17 mouse cellular contexts compared by ENCODE assay signal in genomic region chr16:19014650-19015049, GRCm38 (mm10).
DNase-seq lines count a peak whose midpoint lies in the region; TF ChIP-seq lines count a peak whose summit lies in the region.
"Had no signal": no experiment of that assay in that cellular context is flagged by ENCODE, and none has a peak within 500 bp of the region (broad histone marks: within the 10 kb centered on the region; RNA-seq: fewer than 3 reads in every experiment).

No protein-coding gene starts in this region.

- H3K4me1 ChIP-seq in CH12.LX (ENCODE audit: control insufficient read depth in 1 of 2, insufficient read depth in 2 of 2) = peaks cover 22 to 68% of the 10 kb centered on the region in 2 experiments
- H3K4me1 ChIP-seq in forebrain, embryonic 10.5 days = no peaks in the 10 kb centered on the region

- TF ChIP-seq RAD21 in CH12.LX (IDR thresholded peaks at IDR 0.05; ENCODE audit: low read depth, low read length) = no peak

- no peaks in the 10 kb centered on the region for H3K9me3 ChIP-seq in CH12.LX (replicated peaks; ENCODE audit: low read length)
- H3K9me3 ChIP-seq in forebrain, embryonic 10.5 days = no peaks in the 10 kb centered on the region
- H3K9me3 ChIP-seq: G1E had no signal

- no peak overlapping the region for H3K4me2 ChIP-seq in CH12.LX (ENCODE audit: insufficient read depth, low read depth, poor library complexity, severe bottlenecking)

- peak overlapping the region; percentile 27; the same call in 1 of the 2 replicates for H3K9ac ChIP-seq in CH12.LX (ENCODE audit: insufficient read depth, low read depth)

- H3K27me3 ChIP-seq in CH12.LX (replicated peaks) = no peaks in the 10 kb centered on the region
- H3K27me3 ChIP-seq in forebrain, embryonic 10.5 days (ENCODE audit: poor library complexity, severe bottlenecking) = no peaks in the 10 kb centered on the region

- H3K79me2 ChIP-seq in CH12.LX (replicated peaks; ENCODE audit: control insufficient read depth, extremely low read depth, insufficient read depth, poor library complexity, severe bottlenecking) = peaks cover 4% of the 10 kb centered on the region; the same call in 1 of the 2 replicates

- no peak for TF ChIP-seq EP300 in CH12.LX (IDR thresholded peaks at IDR 0.05; ENCODE audit: low read length)

- H3K4me3 ChIP-seq in CH12.LX (replicated peaks in 1 of 3; ENCODE audit: low read depth in 2 of 3, low read length in 2 of 3, poor library complexity in 1 of 3) = peak overlapping the region in 1 of 3 experiments; percentile 13
- H3K4me3 ChIP-seq in forebrain, embryonic 10.5 days = no peak overlapping the region

- DNase-seq in A20 (ENCODE audit: low read depth, low spot score) = peak; percentile 28
- no peak for DNase-seq in CH12.LX (ENCODE audit: extremely low read depth)
- no peak for DNase-seq in adrenal gland, postnatal 14 days
- no peak for DNase-seq in forebrain, embryonic 10.5 days (ENCODE audit: extremely low spot score, low spot score)
- DNase-seq: adrenal gland, adult 2 months; adrenal gland, adult 8-10 months; adrenal gland, postnatal 10 days; adrenal gland, postnatal 25 days; adrenal gland, postnatal 36 days; B cell, adult 2 months; cerebellum, adult 11 months; cerebellum, adult 11-12 months; cerebellum, adult 18-20 months; cerebellum, adult 2 months; cerebellum, adult 8-10 months; cerebellum, adult 9-10 months had no signal

- TF ChIP-seq POLR2A in CH12.LX (IDR thresholded peaks at IDR 0.05; ENCODE audit: low read depth, low read length) = no peak

- H3K36me3 ChIP-seq in CH12.LX (replicated peaks in 1 of 2; ENCODE audit: control insufficient read depth in 1 of 2, insufficient read depth in 1 of 2, low read length in 1 of 2) = peaks cover 0 to 77% of the 10 kb centered on the region in 2 experiments
- H3K36me3 ChIP-seq in forebrain, embryonic 10.5 days (replicated peaks) = no peaks in the 10 kb centered on the region
- H3K36me3 ChIP-seq: G1E had no signal

- TF ChIP-seq CTCF in CH12.LX (conservative IDR thresholded peaks at IDR 0.05 in 1 of 2, IDR thresholded peaks at IDR 0.05 in 1 of 2; ENCODE audit: low read depth in 2 of 2, low read length in 2 of 2) = no peak

- peak overlapping the region; percentile 69; the same call in 1 of the 2 replicates for H3K27ac ChIP-seq in CH12.LX (ENCODE audit: insufficient read depth, low read depth)
- no peak overlapping the region for H3K27ac ChIP-seq in forebrain, embryonic 10.5 days

- dilution Hi-C loops in CH12.LX (cut with MboI; ENCODE audit: extremely low pct_ligation_motif_present, extremely low pct_unique_long_range_greater_than_20kb, low sequenced_read_pairs) = no loop called here

- in situ Hi-C loops in CH12.LX (cut with MboI; ENCODE audit: low pct_ligation_motif_present, low pct_unique_long_range_greater_than_20kb, low sequenced_read_pairs) = no loop called here

TF ChIP-seq in CH12.LX, 34 proteins besides CTCF, POLR2A, EP300 and RAD21:
- TF ChIP-seq E2F4 (IDR thresholded peaks at IDR 0.05; ENCODE audit: insufficient replicate concordance, low read depth, low read length) (no peak), ETS1 (conservative IDR thresholded peaks at IDR 0.05; ENCODE audit: low read depth, low read length) (no peak), PAX5 (IDR thresholded peaks at IDR 0.05; ENCODE audit: low read length) (no peak), MAZ (IDR thresholded peaks at IDR 0.05; ENCODE audit: low read depth, low read length) (no peak), SIN3A (IDR thresholded peaks at IDR 0.05; ENCODE audit: low read length) (no peak), JUND (conservative IDR thresholded peaks at IDR 0.05; ENCODE audit: low read depth, low read length) (no peak), ZNF384 (IDR thresholded peaks at IDR 0.05; ENCODE audit: low read depth, low read length) (no peak), IRF4 (IDR thresholded peaks at IDR 0.05; ENCODE audit: low read depth, low read length) (0 out of 2 replicates have a peak, but pooled peaks have one; percentile 14), SMC3 (IDR thresholded peaks at IDR 0.05; ENCODE audit: low read depth, low read length) (no peak), USF1 (IDR thresholded peaks at IDR 0.05; ENCODE audit: low read depth, low read length) (peak; percentile 68), CHD2 (IDR thresholded peaks at IDR 0.05; ENCODE audit: low read length) (no peak), MAFK (IDR thresholded peaks at IDR 0.05; ENCODE audit: insufficient replicate concordance, low read length) (no peak), HCFC1 (IDR thresholded peaks at IDR 0.05; ENCODE audit: low read depth, low read length) (no peak), GABPA (IDR thresholded peaks at IDR 0.05; ENCODE audit: insufficient replicate concordance, low read depth, low read length) (no peak), ZKSCAN1 (IDR thresholded peaks at IDR 0.05; ENCODE audit: borderline replicate concordance, low read depth, low read length) (no peak), ZMIZ1 (IDR thresholded peaks at IDR 0.05; ENCODE audit: low read depth, low read length) (0 out of 2 replicates have a peak, but pooled peaks have one; percentile 52), CHD1 (IDR thresholded peaks at IDR 0.05; ENCODE audit: low read depth, low read length) (peak; percentile 71; the same call in 1 of the 2 replicates), KAT2A (IDR thresholded peaks at IDR 0.05; ENCODE audit: insufficient replicate concordance, low read length) (no peak), TCF12 (IDR thresholded peaks at IDR 0.05; ENCODE audit: low read depth, low read length) (peak; percentile 50; the same call in 1 of the 2 replicates), USF2 (conservative IDR thresholded peaks at IDR 0.05; ENCODE audit: low read depth, low read length) (no peak; the same call in 1 of the 2 replicates), RCOR1 (conservative IDR thresholded peaks at IDR 0.05; ENCODE audit: low read depth, low read length) (no peak), UBTF (IDR thresholded peaks at IDR 0.05; ENCODE audit: low read depth, low read length) (no peak), ELF1 (IDR thresholded peaks at IDR 0.05; ENCODE audit: low read depth, low read length) (no peak), NELFE (IDR thresholded peaks at IDR 0.05; ENCODE audit: low read depth, low read length) (0 out of 2 replicates have a peak, but pooled peaks have one; percentile 14), MEF2A (IDR thresholded peaks at IDR 0.05; ENCODE audit: borderline replicate concordance, low read depth, low read length) (no peak), TBP (conservative IDR thresholded peaks at IDR 0.05; ENCODE audit: low read depth, low read length) (no peak), NRF1 (IDR thresholded peaks at IDR 0.05; ENCODE audit: low read depth, low read length) (no peak), ZC3H11A (IDR thresholded peaks at IDR 0.05; ENCODE audit: low read depth, low read length) (no peak), BHLHE40 (IDR thresholded peaks at IDR 0.05; ENCODE audit: low read depth, low read length) (no peak)
